Mouse (Mus musculus): ENCODE measurements around the gene Erg. TPM values are rescaled to one million over a fixed set of nuclear protein-coding genes. Genes with fewer than 3 reads are reported as not detected.
A peak's percentile ranks its signal among the peaks of the same experiment; 100 is the strongest.

Erg gene
- total RNA-seq, 2 experiments from 2014 or later = 14.5 TPM

DNA sequence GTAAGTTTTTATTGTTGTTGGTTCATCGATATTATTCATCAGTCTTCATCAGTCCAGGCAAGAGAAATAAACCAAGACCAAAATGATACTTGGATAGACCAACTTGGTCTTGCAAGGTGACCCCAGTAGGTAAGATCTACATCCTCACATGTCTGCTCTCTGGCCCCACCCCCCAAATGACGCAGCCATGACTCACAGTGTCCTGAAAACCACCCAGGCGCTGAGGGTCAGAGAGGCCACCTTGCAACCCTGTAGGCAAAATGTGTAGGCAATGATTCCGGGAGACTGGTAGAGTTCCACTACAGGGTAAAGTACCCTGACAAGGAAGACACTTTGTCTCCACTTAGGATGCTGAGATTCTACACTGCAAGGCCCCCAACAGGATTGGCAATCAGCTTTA lies 138.5 kb downstream of the Erg start:
- peak in 1 of 2 experiments; percentile 23 for DNase-seq (ENCODE audit: low spot score in 2 of 2)

GRCm38 (mm10) chr16:95446368-95446767 lies 140.0 kb downstream of the Erg start:
- no peak for DNase-seq (ENCODE audit: low spot score in 2 of 2)

DNA sequence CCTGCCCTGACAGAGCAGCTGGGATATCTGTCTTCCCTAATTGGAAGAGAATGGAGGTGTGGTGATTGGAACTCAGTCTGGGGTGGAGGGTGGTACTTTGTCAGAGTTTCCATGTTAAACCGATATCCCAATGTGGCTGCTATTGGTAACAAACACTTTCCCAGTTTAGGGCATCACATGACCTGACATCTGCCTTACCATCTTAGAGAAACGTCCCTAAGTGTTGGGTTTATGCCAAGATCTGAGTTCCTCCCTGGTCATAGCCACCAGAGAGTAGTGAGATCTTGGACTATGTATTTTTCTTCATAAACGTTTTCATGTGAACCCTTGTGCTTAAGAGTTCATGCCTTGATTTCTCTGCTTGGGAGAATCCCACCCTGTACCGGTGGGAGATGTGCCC lies 144.4 kb downstream of the Erg start:
- DNase-seq (ENCODE audit: low spot score in 2 of 2) = no peak

DNA sequence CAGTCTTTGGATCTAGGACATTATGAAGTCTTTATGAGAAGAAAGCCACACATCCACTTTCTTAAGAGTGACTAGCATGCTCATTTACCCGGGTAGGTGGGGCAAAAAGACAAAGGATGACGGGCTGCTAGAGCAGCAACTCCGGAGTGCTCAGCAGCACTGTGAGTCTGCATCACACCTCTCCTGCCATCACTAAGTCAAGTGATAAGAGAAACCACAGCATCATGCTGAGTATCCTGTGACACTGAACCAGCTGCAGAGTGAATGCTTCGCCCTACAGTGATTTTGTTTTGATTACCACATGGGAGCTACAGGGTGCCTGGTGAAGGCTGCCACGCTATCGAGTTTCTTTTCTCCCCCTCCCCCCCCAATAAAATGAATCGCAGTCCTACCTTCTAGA lies 145.2 kb downstream of the Erg start:
- no peak for DNase-seq (ENCODE audit: low spot score in 2 of 2)

- peak in 1 of 2 experiments; percentile 19 for DNase-seq (ENCODE audit: low spot score in 2 of 2)
Observed at GRCm38 (mm10) chr16:95440334-95440733, 146.1 kb downstream of the Erg start.

DNA sequence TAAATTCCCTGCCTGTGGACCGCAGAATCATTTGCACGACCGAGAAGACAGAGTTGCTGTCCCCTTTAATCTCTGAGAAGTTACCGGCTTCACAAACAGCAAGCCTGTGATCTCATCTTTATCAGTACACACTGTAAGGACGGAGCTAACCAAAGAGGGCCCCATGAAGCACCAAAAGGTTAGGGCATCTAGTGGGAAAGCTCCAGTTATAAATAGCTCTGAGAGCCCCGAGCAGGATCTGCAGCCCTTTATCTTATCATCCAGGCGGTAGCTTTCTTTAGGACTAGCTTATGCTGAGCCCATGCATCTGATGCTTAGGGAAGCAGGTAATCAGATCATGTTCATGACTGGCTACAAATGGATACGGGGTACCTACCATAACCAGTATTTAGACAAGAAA lies 146.6 kb downstream of the Erg start:
- DNase-seq (ENCODE audit: low spot score in 2 of 2) = no peak

GRCm38 (mm10) chr16:95438848-95439540 lies 147.4 kb downstream of the Erg start:
- DNase-seq (ENCODE audit: low spot score in 2 of 2) = peak in 1 of 2 experiments; percentile 27

DNA sequence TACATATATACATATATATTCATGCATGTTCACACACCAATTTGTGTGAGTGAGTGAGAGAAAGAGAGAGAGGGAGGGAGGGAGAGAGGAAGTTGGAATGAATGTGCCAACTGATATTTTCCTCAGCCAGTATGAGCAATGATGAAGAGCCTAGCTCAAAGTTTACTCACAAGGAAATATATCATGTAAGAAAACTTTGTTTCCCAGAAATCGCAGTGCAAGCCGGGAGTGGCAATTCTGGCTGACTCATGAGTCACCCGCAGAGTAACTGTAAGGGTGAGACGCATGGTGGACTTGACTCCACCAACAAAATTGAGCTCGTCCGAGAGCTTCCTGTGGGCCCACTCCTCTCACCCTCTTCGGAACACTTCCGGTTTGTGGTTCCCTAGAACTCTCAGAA lies 149.8 kb downstream of the Erg start:
- peak in 1 of 2 experiments; percentile 43 for DNase-seq (ENCODE audit: low spot score in 2 of 2)

DNA sequence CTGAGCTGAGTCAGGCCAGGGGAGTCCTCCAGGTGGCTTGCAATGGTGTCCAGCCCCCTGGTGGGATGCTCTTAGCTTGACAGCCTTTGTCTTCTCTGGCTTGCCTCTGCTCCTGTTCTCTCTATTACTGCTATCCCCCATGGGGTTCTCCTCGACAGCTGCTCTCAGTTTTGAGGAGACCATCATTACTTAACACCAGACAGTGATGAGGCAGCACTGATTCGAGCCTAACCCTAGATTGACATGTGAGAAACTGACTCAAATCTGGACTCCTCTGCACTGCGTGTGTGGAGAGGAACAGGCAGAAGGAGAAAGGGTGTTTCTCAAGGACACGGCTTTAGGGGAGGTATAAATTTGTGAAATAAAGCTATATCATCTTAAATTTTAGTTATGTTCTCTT lies 150.3 kb downstream of the Erg start:
- no peak for DNase-seq (ENCODE audit: low spot score in 2 of 2)

- DNase-seq (ENCODE audit: low spot score in 2 of 2) = no peak
Observed at GRCm38 (mm10) chr16:95434434-95434833, 152.0 kb downstream of the Erg start.

DNA sequence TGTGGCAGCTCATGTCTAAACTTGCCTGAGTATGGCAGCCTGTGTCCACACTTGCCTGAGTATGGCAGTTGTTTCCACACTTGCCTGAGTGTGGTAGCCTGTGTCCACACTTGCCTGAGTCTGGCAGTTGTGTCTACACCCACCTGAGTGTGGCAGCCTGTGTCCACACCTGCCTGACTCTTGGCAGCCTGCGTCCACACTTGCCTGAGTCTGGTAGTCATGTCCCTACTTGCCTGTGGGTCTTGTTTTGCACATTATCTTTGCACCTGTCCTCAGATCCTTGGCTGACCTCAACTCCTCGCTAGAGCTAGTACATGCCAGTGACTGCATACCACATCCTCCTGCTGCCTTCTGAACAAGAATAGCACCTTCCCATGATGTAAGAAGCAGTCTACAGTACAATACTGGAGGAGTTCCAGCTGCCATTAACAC lies 153.8 kb downstream of the Erg start:
- no peak for DNase-seq (ENCODE audit: low spot score in 2 of 2)

- no peak for DNase-seq (ENCODE audit: low spot score in 2 of 2)
Observed at GRCm38 (mm10) chr16:95429851-95430250, 156.5 kb downstream of the Erg start.

- no peak for DNase-seq (ENCODE audit: low spot score in 2 of 2)
Observed at GRCm38 (mm10) chr16:95428239-95428638, 158.2 kb downstream of the Erg start.

DNA sequence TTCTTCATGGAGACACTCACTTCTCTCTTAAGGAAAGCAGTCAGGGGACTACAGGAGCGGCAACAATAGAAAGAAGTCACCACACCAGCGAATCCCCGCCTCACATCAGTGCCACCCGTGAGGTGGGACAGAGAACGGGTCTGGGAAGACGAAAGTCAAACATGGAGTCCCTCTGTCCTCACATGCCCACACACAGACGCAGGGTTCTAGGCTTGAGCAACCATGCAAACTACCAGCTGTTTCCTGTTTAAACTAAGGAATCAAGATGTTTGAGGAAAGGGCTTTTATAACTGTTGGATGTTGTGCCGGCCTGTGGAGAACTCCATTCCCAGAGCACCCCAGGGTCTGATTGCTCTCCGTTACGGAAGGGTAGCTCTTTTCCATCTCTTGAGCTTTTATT lies 158.9 kb downstream of the Erg start:
- DNase-seq (ENCODE audit: low spot score in 2 of 2) = no peak

- no peak for DNase-seq (ENCODE audit: low spot score in 2 of 2)
Observed at GRCm38 (mm10) chr16:95422658-95423073, 163.7 kb downstream of the Erg start.

DNA sequence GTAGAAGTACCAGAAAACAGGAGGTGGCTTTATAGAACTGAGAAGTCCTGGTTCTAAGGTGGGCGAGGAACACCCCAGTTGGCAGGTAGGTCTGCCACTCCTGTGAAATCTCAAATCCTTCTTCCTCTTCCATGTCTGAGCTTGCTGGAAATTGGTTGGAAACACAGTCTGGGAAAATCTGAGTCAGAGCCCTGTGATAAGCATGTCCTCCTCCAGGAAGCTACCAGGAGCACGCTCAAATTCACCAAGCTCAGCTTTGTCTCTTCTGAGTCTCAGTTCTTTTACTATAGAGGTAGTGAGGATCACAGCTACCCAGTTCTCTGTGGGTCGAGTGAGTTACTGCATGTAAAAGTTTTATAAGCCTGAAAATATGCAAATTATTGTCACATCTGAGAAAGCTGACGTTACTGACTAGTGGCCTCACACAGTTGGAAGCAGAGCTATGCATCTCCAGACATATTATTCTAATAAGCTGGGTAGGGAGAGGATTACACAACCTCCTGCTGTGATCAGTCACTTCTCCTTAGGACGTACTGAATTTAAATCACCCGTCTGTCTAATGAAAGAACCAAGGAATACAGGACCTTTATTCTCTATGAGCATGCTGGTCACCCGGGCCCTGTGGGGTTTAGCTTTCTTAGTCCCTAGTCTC lies 165.0 kb downstream of the Erg start:
- no peak for DNase-seq (ENCODE audit: low spot score in 2 of 2)

DNA sequence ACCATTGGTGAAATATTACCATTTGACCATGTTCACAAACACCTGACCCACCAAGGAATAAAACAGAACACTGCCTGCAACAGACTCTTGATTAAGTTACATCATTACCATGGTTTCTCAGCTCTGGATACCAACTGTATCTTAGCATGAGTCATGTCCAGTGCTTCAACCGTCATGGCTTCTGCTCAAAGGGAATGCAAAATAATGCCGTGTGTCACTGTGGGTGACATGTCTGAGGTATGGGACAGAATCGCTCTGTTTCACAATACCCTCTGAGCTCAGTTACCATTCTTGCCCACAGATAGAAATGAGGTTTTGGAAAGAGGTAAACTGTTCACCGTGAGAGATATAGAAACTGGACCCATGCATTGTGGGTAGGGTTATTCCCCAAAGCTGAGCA lies 170.5 kb downstream of the Erg start:
- no peak for DNase-seq (ENCODE audit: low spot score in 2 of 2)

DNA sequence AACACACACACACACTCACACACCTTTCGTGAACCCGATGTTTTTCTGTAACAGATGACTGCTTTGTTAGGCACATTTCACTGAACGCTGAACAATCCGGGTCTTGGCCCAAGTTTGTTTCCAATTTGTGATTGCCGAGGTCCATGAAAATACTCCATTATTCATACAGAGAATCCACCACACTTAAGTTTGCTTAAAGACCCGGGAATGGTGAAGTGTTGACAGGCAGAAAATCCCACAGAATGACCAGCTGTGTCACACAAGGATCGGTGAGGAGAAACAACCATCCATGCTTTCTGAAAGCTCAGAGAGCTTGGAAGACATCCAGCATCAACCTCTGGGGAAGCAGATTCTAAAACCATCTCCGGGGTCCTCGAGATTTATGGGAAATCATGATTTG lies 171.0 kb downstream of the Erg start:
- DNase-seq (ENCODE audit: low spot score in 2 of 2) = no peak

GRCm38 (mm10) chr16:95413401-95413959 lies 172.9 kb downstream of the Erg start:
- DNase-seq (ENCODE audit: low spot score in 2 of 2) = no peak

DNA sequence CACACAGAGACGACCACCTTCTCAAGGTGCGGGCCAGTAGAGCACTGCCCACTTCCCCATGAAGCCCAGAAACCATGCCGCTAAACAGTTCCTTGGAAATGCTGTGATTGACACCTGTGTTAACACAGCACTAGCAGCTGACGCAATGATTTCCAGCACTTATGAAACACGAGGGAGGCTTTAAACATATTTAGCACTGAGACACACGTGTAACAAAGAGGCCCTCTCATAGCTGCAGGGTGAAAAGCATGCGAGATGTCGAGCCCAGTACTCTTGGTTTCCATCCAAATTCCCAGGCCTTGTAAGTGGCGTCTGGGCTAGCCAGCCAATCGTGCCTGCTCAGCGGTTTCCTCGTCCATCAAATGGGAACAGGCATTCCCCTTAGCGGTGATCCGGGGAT lies 178.3 kb downstream of the Erg start:
- DNase-seq (ENCODE audit: low spot score in 2 of 2) = no peak

DNA sequence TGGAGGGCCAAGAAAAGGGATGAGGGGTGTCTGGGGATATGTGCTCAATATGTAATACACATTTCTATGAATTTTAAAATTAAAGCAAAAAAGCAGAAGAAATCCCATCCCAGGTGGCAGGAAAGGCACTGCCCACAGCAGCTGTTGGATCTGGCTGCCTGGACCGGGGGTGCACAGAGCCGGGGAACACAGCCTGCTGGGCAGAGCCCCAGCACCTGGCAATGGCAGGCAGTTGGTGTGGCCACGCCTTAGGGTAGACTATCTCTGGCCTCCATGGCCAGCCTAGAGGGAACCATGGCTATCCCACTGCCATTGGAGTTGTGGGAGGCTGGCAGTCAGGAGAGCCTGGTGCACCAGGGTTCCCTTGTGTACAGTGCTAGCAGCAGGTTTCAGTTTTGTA lies 180.9 kb downstream of the Erg start:
- no peak for DNase-seq (ENCODE audit: low spot score in 2 of 2)

DNA sequence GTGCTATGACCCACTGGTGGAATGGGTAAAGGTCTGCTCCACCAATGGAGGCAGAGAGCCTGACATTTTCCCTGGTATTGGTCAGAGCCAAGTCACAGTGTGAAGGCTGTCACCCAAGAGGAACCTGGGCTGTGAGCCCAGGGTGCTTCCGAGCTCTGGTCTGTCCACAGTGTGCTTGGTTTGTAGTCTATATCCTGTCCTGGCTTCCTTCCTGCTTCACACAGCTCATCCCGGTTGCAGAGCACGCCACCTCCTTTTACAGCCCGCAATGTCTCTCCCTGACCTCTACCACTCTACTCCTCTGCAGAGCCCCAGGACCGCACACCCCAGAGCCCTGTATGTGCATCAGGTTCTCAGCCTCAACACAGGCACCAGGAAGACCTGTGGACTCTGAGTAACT lies 182.9 kb downstream of the Erg start:
- no peak for DNase-seq (ENCODE audit: low spot score in 2 of 2)

GRCm38 (mm10) chr16:95401869-95402268 lies 184.5 kb downstream of the Erg start:
- no peak for DNase-seq (ENCODE audit: low spot score in 2 of 2)

Measured in adrenal gland, adult 18-20 months (tissue).